Mouse (Mus musculus): ENCODE data around the gene Lmln.
A peak's percentile ranks its signal among the peaks of the same experiment; 100 is the strongest.
"Not testable (repeated sequence)": the region's sequence is repeated elsewhere in the genome, so short reads cannot be mapped to it uniquely, and the experiment has no call there.

The Lmln gene

DNA sequence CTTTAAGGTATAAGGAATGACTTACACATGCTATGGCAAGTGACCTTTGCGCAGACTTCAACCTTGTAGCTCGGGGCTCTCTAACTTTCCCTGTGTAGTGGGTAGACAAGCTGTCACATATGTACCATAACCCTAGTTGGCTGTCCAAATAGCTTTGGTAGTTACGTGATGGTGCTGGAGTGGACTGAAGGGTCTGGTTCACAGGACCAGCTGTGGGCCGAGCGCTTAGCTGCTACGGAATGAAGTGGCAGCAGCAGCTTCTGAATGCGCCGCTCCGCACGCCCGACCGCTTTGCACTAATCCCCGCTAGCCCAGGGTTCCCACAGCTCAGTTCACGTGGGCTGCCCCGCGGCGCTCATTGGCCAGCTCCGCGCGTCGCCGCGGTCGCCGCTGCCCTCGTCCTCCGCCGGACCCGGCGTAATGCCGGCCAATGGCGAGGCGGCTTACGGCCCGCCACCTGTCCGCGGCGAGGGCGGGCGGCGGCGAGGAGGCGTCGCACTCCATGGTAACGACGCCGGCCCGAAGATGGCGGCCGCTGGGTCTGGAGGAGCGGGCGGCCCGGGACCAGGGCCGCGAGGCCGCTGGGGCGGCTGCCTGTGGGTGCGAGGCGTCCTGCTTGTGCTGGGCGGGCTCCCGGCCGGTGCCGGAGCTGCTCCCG is at the start of gene Lmln:
Lmln (plus strand) TSS at position 498 of the 658 bp plus-strand sequence.
- peak; percentile 92 for DNase-seq (ENCODE audit: low spot score)

- no peak for DNase-seq (ENCODE audit: low spot score)
Measured at GRCm38 (mm10) chr16:33013801-33014200, 48.5 kb upstream of the Lmln start.

DNA sequence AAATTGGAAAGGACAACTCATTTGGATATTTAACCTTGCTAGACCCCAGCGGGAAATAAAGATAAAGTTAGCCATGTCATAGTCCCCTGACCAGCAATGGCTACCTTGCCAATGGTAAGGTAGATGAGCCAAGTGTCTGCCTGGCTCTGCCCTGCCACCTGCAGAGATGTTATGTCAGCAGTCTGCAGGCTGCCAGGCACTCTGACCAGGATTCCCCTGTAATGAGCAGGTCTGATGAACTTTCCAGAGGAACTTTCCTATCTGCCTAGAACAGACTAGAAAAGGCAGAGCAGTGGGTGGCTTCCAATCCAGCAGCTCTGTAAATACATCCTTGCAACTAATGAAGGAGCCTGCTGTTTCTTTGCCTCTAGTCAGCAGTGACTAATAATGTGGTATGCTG is 47.4 kb upstream of the Lmln start:
- DNase-seq (ENCODE audit: low spot score): no peak

DNA sequence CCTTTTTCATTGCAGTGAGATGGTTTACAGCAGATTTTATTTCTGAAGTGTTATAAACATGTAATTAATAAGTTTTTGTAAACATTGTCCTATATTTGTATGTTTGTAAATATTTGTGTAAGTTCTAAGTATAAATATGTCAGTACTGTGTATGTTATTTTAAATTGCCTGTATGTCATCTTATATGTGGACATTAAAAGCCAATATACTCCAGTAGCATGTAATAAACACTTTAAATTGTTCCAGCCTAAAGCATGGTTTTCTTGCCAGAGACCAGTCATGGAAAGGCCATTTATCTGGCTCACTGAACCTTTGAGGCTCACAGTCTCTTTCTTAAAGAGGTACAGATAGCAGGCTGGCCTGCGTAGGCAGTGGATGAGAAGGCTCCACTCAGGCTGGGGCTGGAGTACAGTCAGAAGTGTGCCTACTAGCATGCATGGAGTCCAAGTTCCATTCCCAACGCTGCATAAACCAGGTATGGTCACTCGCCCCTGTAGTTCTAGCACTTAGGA is 46.9 kb upstream of the Lmln start:
- DNase-seq (ENCODE audit: low spot score): no peak

- no peak for DNase-seq (ENCODE audit: low spot score)
Measured at GRCm38 (mm10) chr16:33015986-33016385, 46.3 kb upstream of the Lmln start.

DNA sequence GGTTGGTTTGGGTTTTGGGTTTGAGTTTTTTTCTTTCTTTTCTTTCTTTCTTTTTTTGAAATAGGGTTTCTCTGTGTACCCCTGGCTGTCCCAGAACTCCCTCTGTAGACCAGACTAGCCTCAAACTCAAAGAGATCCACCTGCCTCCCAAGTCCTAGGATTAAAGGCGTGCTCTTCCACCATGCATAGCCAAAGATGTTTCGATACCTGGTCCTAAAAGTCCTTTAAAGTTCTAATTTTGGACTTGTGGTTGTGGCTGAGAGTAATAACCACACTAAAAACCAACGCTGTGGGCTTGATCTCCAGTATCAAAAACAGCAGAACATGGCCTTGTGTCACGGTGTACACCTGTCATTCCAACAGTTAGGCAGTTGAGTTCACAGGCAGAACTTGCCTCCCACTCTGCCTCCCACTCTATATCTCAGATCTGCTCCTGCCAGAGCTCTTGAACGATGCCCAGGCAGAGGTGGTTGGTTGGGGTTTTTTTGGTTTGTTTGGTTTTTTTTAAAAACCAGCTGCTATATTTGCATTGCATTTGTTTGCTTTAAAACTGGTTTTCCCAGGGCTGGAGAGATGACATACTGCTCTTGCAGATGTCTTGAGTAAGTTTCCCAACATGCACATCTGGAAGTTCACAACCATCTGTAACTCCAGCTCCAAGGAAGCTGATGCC is 44.5 kb upstream of the Lmln start:
- DNase-seq (ENCODE audit: low spot score): peak; percentile 21

DNA sequence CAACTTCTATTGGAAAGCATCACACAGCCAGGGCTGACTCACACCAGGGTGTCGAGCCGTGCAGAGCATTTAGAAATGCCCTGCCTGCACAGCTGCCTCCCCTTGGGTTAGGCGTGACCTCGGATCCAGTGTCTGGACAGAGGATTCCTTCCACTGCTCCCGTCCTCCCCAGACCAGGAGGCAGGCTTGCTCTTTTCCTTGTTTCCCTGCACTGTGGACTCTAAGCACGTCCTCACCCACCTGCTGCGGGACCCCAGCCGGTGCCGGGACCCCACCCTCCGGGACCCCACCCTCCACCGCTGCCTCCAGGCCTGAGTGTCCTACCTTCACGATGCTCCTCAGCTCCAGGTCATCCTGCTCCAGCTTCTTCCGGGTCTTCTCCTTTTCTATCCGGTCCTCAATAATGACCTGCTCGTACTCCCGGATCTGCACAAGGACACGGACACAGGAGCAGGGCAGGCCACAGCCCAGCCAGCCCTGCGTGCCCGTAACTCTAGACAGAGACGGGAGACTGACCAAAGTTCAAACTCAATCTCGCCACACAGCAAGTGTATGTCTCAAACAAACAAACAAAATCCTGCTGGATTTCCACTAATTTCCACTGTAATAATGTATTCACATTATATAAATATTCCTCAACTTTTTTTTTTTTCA is 43.1 kb upstream of the Lmln start:
- no peak for DNase-seq (ENCODE audit: low spot score)

DNA sequence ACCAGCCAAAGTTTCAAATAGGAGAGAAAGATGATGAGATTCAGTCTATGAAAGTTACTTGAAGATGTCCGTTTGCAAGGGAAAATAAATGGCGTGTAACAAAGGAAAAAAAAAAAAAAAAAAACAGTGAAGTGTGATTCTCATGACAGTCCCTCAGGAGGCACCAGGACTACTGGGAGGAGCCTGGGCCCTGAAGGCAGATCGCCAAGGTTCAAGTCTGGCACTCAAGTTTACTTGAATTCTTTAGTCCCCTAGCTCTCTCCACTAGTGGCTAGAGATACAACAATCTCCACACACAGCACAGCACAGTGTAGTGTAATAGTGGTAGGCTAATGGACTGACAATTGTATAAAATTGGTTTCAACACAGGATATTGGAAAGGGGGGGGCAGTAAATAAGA is 40.9 kb upstream of the Lmln start:
- DNase-seq (ENCODE audit: low spot score): peak; percentile 32

DNA sequence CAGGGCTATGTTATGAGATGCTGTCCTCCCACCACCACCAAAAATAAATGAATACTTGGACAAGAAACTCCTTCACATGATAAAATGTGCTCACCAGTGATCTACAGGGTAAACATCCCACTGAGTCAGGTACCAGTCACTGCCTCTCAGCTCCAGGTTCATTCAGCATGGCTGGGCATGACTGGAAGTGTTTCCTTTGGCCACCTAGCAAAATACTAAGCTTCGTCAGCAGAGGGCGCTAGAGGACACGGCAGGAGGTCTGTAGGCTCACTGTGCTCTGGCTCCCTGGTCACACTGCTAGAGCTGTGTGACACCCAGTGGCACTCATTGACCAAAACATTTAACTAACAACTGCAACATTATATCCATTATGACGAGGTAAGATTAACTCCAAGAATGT is 38.6 kb upstream of the Lmln start:
- peak; percentile 88 for DNase-seq (ENCODE audit: low spot score)

DNA sequence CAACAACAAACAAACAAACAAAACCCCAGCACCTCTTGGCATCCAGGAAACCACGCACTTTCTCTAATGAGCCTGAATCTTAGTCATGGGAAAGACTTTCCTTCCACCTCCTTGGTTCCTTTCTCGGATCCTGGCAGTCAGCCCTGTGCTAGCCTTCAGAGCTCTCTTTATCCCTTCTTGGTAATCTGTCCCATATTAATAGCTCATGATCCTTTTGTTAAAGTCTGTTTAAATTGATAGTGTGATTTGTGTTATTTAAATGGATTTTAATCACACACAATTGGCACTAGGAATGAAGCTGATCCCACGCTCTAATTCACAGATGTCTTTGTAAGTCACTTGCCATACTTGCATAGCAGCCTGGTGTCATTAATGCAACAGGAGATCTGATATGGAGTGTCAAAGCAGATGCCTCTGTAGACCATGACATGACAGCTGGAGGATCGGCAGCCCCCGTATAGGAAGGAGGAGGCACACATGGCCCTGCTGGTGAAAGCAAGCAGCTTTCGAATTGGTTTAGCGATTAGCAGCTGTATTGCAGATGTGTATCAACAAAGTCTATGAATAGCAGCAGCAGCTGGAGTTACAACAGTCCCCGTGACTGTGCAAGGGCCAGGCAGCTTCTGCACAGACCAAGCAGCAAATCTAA is 37.7 kb upstream of the Lmln start:
- no peak for DNase-seq (ENCODE audit: low spot score)

GRCm38 (mm10) chr16:33026357-33026756 is 36.0 kb upstream of the Lmln start:
- no peak for DNase-seq (ENCODE audit: low spot score)

DNA sequence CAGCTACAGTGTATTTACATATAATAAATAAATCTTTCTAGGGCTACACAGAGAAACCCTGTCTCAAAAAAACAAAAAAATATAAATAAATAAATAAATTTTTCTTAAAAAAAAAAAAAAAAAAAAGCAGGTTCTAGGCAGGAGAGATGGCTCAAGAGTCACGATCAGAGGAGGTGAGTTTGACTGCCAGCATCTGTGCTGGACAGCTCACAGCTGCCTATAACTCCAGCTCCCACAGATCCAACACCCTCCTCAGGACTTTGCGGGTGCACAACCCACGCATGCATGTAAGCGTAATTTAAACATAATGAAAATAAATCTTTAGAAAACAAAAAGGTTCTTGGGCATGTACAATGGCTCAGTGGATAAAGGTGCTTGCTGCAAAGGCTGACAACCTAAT is 26.3 kb upstream of the Lmln start:
- DNase-seq (ENCODE audit: low spot score): no peak

GRCm38 (mm10) chr16:33042682-33043081 is 19.6 kb upstream of the Lmln start:
- no peak for DNase-seq (ENCODE audit: low spot score)

- no peak for DNase-seq (ENCODE audit: low spot score)
Measured at GRCm38 (mm10) chr16:33043268-33043667, 19.1 kb upstream of the Lmln start.

GRCm38 (mm10) chr16:33048004-33048403 is 14.3 kb upstream of the Lmln start:
- no peak for DNase-seq (ENCODE audit: low spot score)

- DNase-seq (ENCODE audit: low spot score): no peak
Measured at GRCm38 (mm10) chr16:33048686-33049085, 13.6 kb upstream of the Lmln start.

- DNase-seq (ENCODE audit: low spot score): no peak
Measured at GRCm38 (mm10) chr16:33049809-33050208, 12.5 kb upstream of the Lmln start.

DNA sequence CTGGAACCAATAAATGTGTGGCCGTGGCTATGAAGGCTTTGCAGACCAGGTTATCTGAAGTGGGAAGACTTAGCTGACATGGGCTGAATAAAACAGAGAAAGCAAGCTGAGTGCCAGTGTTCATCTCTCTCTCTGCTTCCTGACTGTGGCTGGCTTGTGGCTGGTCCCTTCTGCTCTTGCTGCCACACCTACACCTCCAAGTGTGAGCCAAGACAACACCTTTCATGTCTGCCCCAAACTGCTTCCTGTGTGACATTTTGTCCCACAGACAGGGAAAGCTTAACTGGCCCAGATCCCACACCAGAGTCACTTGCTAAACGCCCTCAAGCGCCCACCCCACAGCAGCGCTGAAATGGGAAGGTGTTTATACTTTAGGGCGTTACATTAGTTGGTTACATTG is 9.2 kb upstream of the Lmln start:
- no peak for DNase-seq (ENCODE audit: low spot score)

DNA sequence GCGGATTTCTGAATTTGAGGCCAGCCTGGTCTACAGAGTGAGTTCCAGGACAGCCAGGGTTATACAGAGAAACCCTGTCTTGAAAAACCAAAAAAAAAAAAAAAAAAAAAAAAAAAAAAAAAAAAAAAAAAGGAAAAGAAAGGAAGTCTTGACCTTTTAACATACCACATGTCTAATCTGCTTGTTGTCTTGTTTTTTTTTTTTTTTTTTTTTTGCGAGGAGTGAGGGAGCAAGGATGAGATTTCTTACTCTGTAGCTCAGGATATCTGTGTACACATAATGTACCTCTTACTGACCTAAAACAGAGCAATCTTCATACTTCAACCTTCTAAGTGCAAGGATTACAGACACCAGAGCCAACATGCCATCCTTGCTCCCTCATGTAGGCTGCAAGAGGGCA is 7.4 kb upstream of the Lmln start:
- DNase-seq (ENCODE audit: low spot score): not testable (repeated sequence)

DNA sequence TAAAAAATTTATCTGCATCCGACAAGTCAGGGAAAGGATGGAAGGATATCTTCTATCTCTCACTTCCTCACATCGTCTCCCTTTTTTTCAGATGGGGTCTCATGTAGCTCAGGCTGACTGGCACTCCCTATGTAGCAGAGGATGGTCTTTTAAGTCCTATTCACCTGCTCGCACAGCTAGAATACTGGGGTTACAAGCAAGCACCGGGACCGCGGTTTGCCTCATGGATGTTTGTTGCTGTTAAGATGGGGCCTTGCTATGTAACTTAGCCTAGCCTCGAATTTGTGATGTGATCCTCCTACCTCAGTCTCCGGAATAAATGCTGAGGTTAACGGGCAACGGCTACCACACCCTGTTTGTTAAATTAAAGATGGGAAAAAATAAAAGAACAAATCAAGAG is 6.7 kb upstream of the Lmln start:
- DNase-seq (ENCODE audit: low spot score): no peak

DNA sequence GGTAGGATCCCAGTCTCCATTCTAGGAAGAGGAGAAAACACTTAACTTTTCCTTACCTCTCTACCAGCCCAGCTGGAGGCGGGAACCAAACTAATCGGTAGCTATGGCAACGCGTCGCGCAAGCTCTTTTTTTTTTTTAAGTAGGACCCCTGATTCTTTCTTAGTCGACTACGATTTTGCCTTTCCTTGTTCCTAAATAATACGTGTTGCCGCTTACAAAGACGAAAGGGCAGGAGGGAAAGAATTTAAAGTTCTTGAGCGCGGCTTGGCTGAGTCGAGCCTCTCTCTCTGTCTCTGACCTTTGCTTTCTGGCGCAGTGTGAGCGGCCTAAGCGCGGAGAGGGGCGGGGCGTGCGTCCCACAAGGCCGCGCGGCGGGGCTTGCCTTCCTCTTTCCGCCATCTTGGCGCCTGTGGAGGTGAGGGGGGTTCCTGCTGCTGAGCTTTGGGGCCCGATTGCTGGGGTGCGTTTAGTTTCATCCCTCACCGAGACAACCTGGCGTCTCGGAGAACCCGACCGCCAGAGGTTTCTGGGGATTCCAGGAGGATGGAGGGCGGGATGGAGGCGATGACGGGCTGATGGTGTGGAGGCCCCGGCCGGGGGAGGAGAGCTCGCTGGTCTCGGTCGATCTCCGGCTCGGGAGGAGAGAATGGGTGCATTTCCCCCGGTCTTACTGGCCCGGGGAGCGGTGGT is 6.1 kb upstream of the Lmln start, which contains the start of the genes Iqcg and Rpl35a:
Iqcg (minus strand) TSS at position 124 of the 691 bp plus-strand sequence.
Rpl35a (plus strand) TSS at position 359 of the 691 bp plus-strand sequence.
- peak; percentile 88 for DNase-seq (ENCODE audit: low spot score)

- no peak for DNase-seq (ENCODE audit: low spot score)
Measured at GRCm38 (mm10) chr16:33056786-33057185, 5.5 kb upstream of the Lmln start.
